Mouse (Mus musculus): ENCODE results near the gene Lgr6.

- TF ChIP-seq CTCF (IDR thresholded peaks at IDR 0.05; ENCODE audit: low read depth) (no peak), EP300 (IDR thresholded peaks at IDR 0.05; ENCODE audit: low read depth) (no peak)
These were observed 60.6 kb downstream of the Lgr6 start for GRCm38 (mm10) chr1:135044439-135044838.

Measured in heart, postnatal 0 days (tissue).